Mouse (Mus musculus): ENCODE data around the gene Mocs1.

- TF ChIP-seq POLR2A (IDR thresholded peaks at IDR 0.05; ENCODE audit: control insufficient read depth, low read depth, low read length) (no peak), CTCF (IDR thresholded peaks at IDR 0.05; ENCODE audit: control insufficient read depth, insufficient read depth, insufficient replicate concordance, low read depth, low read length) (no peak)
These were observed 11.5 kb downstream of the Mocs1 start for GRCm38 (mm10) chr17:49439706-49440105.

All from testis, adult 2 months (tissue).